Mouse (Mus musculus) stomach, postnatal 0 days (tissue): ENCODE data around the gene Zkscan17. TPM values are rescaled to one million over a fixed set of nuclear protein-coding genes. Genes with fewer than 3 reads are reported as not detected.

Experiments
- ATAC-seq: fragments of 200-750 bp; cut with Nextera tagmentation; 2 replicates; pipeline ENCODE4 v1.8.0; 2017; ENCODE audit not compliant: low FRiP score, low TSS enrichment
- DNase-seq: peaks from one replicate; pipeline ENCODE4 v3.0.0-alpha.2; 2016; ENCODE audit warnings: low spot score
- H3K27ac ChIP-seq: fragments of 300-500 bp; sonication (generic); replicated peaks from 2 replicates; pipeline ENCODE4 v1.5.1; 2014; ENCODE audit warnings: mild to moderate bottlenecking, control low read depth
- H3K27me3 ChIP-seq: fragments of 300-500 bp; sonication (generic); 2 replicates; pipeline ENCODE4 v1.6.1; 2014; ENCODE audit warnings: low read length; ENCODE audit not compliant: control insufficient read depth, insufficient read depth
- H3K36me3 ChIP-seq: fragments of 300-500 bp; sonication (generic); 2 replicates; pipeline ENCODE4 v1.6.1; 2014; ENCODE audit warnings: low read length, mixed read lengths; ENCODE audit not compliant: control insufficient read depth, insufficient read depth
- H3K4me1 ChIP-seq: fragments of 300-500 bp; sonication (generic); replicated peaks from 2 replicates; pipeline ENCODE4 v1.6.1; 2014; ENCODE audit warnings: antibody characterized with exemption; ENCODE audit not compliant: control insufficient read depth, insufficient read depth
- H3K4me2 ChIP-seq: fragments of 300-500 bp; sonication (generic); replicated peaks from 2 replicates; pipeline ENCODE4 v1.6.1; 2014; ENCODE audit warnings: low read depth, mild to moderate bottlenecking, control low read depth, moderate library complexity
- H3K4me3 ChIP-seq: fragments of 300-500 bp; sonication (generic); 2 replicates; pipeline ENCODE4 v1.5.1; 2014; ENCODE audit warnings: low read depth, low read length, control low read depth
- H3K9ac ChIP-seq: fragments of 300-500 bp; sonication (generic); 2 replicates; pipeline ENCODE4 v1.6.1; 2014; ENCODE audit warnings: mild to moderate bottlenecking, low read length, control low read depth, mixed read lengths
- H3K9me3 ChIP-seq: fragments of 300-500 bp; sonication (generic); 2 replicates; pipeline ENCODE4 v1.6.1; 2016; ENCODE audit warnings: low read length; ENCODE audit not compliant: control insufficient read depth
- CTCF ChIP-seq: IDR thresholded peaks from 2 replicates; pipeline ENCODE4 v1.5.1; 2016; ENCODE audit warnings: antibody characterized with exemption, low read depth, mild to moderate bottlenecking, moderate library complexity
- EP300 ChIP-seq: optimal IDR thresholded peaks from 2 replicates; pipeline ENCODE3; 2016; ENCODE audit warnings: antibody characterized with exemption
- WGBS: fragments of 180-500 bp; shearing (Covaris S2); extraction: QIAGEN DNeasy Blood & Tissue Kit; methylation state at CpG from one replicate; pipeline ENCODE4 v1.1.7; 2014; 5-methylcytosine and 5-hydroxymethylcytosine counted together
- polyA plus RNA-seq: library from polyadenylated mRNA; unstranded; fragments of >200 nt; fragmentation: Nextera tagmentation; extraction: Ambion mirVana; gene quantifications from 2 replicates; pipeline ENCODE4 v1.2.1, GENCODE M21; 2015

Gene Zkscan17
- polyA plus RNA-seq, 1 experiment from 2014 or later = 6.9 TPM

GRCm38 (mm10) chr11:59560906-59561305, 34.4 kb upstream of the Zkscan17 start:
- Histone ChIP-seq H3K27me3 (no peaks in the 10 kb centered on the region), H3K36me3 (no peaks in the 10 kb centered on the region), H3K9me3 (no peaks in the 10 kb centered on the region), H3K4me1 (no peaks in the 10 kb centered on the region), H3K4me3 (no peak overlapping the region), H3K27ac (no peak overlapping the region), H3K4me2 (no peak overlapping the region), H3K9ac (no peak overlapping the region)
- 62% methylated on average over 3 of the region's 3 CpGs for WGBS
- ATAC-seq = no peak
- no peak for DNase-seq
- TF ChIP-seq CTCF (no peak), EP300 (no peak)

- Histone ChIP-seq H3K4me2 (no peak overlapping the region), H3K4me3 (no peak overlapping the region)
- WGBS = 78% methylated on average over 8 of the region's 8 CpGs
Observed at GRCm38 (mm10) chr11:59554535-59554934, 28.0 kb upstream of the Zkscan17 start.

GRCm38 (mm10) chr11:59554127-59554526, 27.6 kb upstream of the Zkscan17 start:
- no peak for ATAC-seq
- Histone ChIP-seq H3K9ac (no peak overlapping the region), H3K4me3 (no peak overlapping the region), H3K9me3 (no peaks in the 10 kb centered on the region), H3K4me2 (no peak overlapping the region), H3K27me3 (no peaks in the 10 kb centered on the region), H3K4me1 (no peaks in the 10 kb centered on the region), H3K36me3 (no peaks in the 10 kb centered on the region), H3K27ac (no peak overlapping the region)
- no peak for TF ChIP-seq EP300
- TF ChIP-seq CTCF = no peak
- DNase-seq = no peak
- WGBS = 94% methylated on average over 11 of the region's 11 CpGs

More at GRCm38 (mm10) chr11:59554535-59554934, 28.0 kb upstream of the Zkscan17 start:
- Histone ChIP-seq H3K36me3 (no peaks in the 10 kb centered on the region), H3K27me3 (no peaks in the 10 kb centered on the region), H3K27ac (no peak overlapping the region), H3K9ac (no peak overlapping the region), H3K4me1 (no peaks in the 10 kb centered on the region), H3K9me3 (no peaks in the 10 kb centered on the region)
- no peak for TF ChIP-seq CTCF
- no peak for TF ChIP-seq EP300
- no peak for DNase-seq
- ATAC-seq = no peak

DNA sequence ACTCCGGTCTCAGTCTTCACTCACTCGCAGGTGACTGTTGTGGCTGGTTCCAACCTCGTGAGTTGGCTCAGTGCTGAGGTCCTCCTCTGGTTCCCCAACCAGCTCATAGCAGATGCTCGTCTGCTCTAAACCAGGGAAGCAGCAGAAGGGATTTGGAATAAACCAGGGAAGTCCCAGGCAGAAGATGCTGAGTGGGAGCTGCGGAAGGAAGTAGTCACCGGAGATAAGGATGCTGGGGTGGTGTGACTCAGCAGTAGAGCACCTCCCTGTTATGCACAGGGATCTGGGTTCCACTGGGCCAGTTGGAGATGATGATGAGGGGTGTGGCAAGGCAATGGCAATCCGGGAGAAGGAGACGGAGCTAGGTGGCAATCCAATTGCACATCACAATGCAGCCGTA, 17.5 kb upstream of the Zkscan17 start:
- no peak for TF ChIP-seq CTCF
- TF ChIP-seq EP300 = no peak
- ATAC-seq (no peak), DNase-seq (no peak)
- no peak overlapping the region for H3K4me2 ChIP-seq
- H3K9ac ChIP-seq = no peak overlapping the region
- WGBS = 86% methylated on average over 9 of the region's 9 CpGs
- no peak overlapping the region for H3K4me3 ChIP-seq
- H3K9me3 ChIP-seq = no peaks in the 10 kb centered on the region
- H3K36me3 ChIP-seq = no peaks in the 10 kb centered on the region
- no peaks in the 10 kb centered on the region for H3K27me3 ChIP-seq
- no peaks in the 10 kb centered on the region for H3K4me1 ChIP-seq
- no peak overlapping the region for H3K27ac ChIP-seq

DNA sequence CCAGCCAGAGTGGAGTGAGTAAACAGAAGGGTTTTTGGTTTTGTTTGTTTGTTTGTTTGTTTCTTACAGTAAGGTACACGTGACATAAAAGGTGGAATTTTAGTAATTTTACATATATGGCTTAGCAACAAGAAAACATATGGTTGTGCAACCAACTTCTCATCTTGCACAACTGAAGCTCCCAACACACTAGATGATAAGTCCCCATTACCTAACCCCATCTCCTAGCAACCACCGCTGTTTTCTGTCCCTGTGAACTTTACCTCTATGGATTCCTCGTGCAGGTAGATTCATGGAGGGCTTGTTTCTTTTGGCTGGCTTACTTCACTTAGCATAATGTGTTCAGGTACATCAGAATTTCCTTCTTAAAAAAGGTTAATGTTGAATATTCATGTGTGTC, 16.8 kb upstream of the Zkscan17 start:
- WGBS = 72% methylated on average over 3 of the region's 3 CpGs
- no peak for DNase-seq
- TF ChIP-seq EP300 = no peak
- TF ChIP-seq CTCF = no peak
- H3K36me3 ChIP-seq = no peaks in the 10 kb centered on the region
- H3K4me3 ChIP-seq = no peak overlapping the region
- no peak overlapping the region for H3K27ac ChIP-seq
- ATAC-seq = no peak
- H3K9ac ChIP-seq = no peak overlapping the region
- no peak overlapping the region for H3K4me2 ChIP-seq
- H3K9me3 ChIP-seq = no peaks in the 10 kb centered on the region
- no peaks in the 10 kb centered on the region for H3K27me3 ChIP-seq
- no peaks in the 10 kb centered on the region for H3K4me1 ChIP-seq

GRCm38 (mm10) chr11:59542442-59542841, 15.9 kb upstream of the Zkscan17 start:
- Histone ChIP-seq H3K4me3 (no peak overlapping the region), H3K9me3 (no peaks in the 10 kb centered on the region), H3K27me3 (no peaks in the 10 kb centered on the region), H3K27ac (no peak overlapping the region), H3K4me1 (no peaks in the 10 kb centered on the region), H3K36me3 (no peaks in the 10 kb centered on the region), H3K4me2 (no peak overlapping the region), H3K9ac (no peak overlapping the region)
- WGBS = 69% methylated on average over 6 of the region's 6 CpGs
- ATAC-seq (no peak), DNase-seq (no peak)
- TF ChIP-seq EP300 (no peak), CTCF (no peak)
